Mouse (Mus musculus) ES-E14 (cell line): Measurements from ENCODE around the gene Cd200r3. TPM values are rescaled to one million over a fixed set of nuclear protein-coding genes. Genes with fewer than 3 reads are reported as not detected.

Source experiments
- DNase-seq: peaks from one replicate; pipeline ENCODE4 v3.0.0-alpha.2; 2013; ENCODE audit warnings: low read depth, low spot score
- H3K27ac ChIP-seq: 2 replicates; pipeline ENCODE4 v1.5.1; 2012; ENCODE audit warnings: low read depth, mild to moderate bottlenecking, low read length, moderate library complexity, mixed read lengths; ENCODE audit not compliant: poor library complexity, insufficient read depth, severe bottlenecking
- H3K36me3 ChIP-seq: 2 replicates; pipeline ENCODE4 v1.6.1; 2012; ENCODE audit warnings: mild to moderate bottlenecking, low read length, moderate library complexity, mixed read lengths; ENCODE audit not compliant: control insufficient read depth, poor library complexity, insufficient read depth, severe bottlenecking
- H3K4me1 ChIP-seq, 2 experiments: fragments of 150-350 bp in 1 of 2; sonication (generic) in 1 of 2; 2 replicates each; pipeline ENCODE4 v1.6.1; 2012; ENCODE audit warnings: low read length in 2 of 2, mild to moderate bottlenecking in 1 of 2, mixed read lengths in 1 of 2; ENCODE audit not compliant: control insufficient read depth in 2 of 2, insufficient read depth in 2 of 2, poor library complexity in 1 of 2
- H3K4me3 ChIP-seq, 2 experiments: fragments of 150-350 bp in 1 of 2; sonication (generic) in 1 of 2; 2 replicates each; pipeline ENCODE4 v1.5.1; 2012; ENCODE audit warnings: low read length in 2 of 2, low read depth in 1 of 2, mild to moderate bottlenecking in 1 of 2, mixed read lengths in 1 of 2; ENCODE audit not compliant: insufficient read depth in 1 of 2, poor library complexity in 1 of 2, severe bottlenecking in 1 of 2
- H3K9ac ChIP-seq: 2 replicates; pipeline ENCODE4 v1.6.1; 2012; ENCODE audit warnings: low read depth, mild to moderate bottlenecking, low read length, mixed read lengths; ENCODE audit not compliant: poor library complexity, insufficient read depth, severe bottlenecking
- H3K9me3 ChIP-seq: fragments of 150-350 bp; sonication (generic); 2 replicates; pipeline ENCODE4 v1.6.1; 2012; ENCODE audit warnings: low read depth, mild to moderate bottlenecking, low read length; ENCODE audit not compliant: control insufficient read depth, insufficient read depth
- CHD2 ChIP-seq: IDR thresholded peaks from 2 replicates; pipeline ENCODE4 v1.6.1; 2014; ENCODE audit warnings: mild to moderate bottlenecking, low read depth, low read length, inconsistent platforms
- HCFC1 ChIP-seq: IDR thresholded peaks from 2 replicates; pipeline ENCODE4 v1.6.1; 2012; ENCODE audit warnings: low read length, inconsistent platforms, borderline replicate concordance; ENCODE audit not compliant: insufficient read depth
- MAFK ChIP-seq: IDR thresholded peaks from 2 replicates; pipeline ENCODE4 v1.6.1; 2014; ENCODE audit warnings: mild to moderate bottlenecking, low read depth, low read length, inconsistent platforms; ENCODE audit not compliant: insufficient read depth
- ZC3H11A ChIP-seq: IDR thresholded peaks from 2 replicates; pipeline ENCODE4 v1.6.1; 2012; ENCODE audit warnings: low read depth, mild to moderate bottlenecking, inconsistent platforms, low read length, borderline replicate concordance
- ZNF384 ChIP-seq: IDR thresholded peaks from 2 replicates; pipeline ENCODE4 v1.6.1; 2012; ENCODE audit warnings: low read depth, low read length, inconsistent platforms
- in situ Hi-C, 2 experiments: fragments of 600-800 bp; cut with MboI; formaldehyde crosslinking; loops; one replicate each; pipeline ENCODE4 v1.15.1; 2025; ENCODE audit warnings: low sequenced_read_pairs in 2 of 2, inconsistent platforms in 1 of 2; ENCODE audit not compliant: unreplicated experiment in 2 of 2
- total RNA-seq: library from RNA; depleted of rRNA; stranded (reverse); fragments of 300-350 nt; gene quantifications from 2 replicates; pipeline ENCODE4 v1.2.3, GENCODE M21; 2012; rRNA removed

Gene Cd200r3
- total RNA-seq, result not detected in 2 replicates

DNA sequence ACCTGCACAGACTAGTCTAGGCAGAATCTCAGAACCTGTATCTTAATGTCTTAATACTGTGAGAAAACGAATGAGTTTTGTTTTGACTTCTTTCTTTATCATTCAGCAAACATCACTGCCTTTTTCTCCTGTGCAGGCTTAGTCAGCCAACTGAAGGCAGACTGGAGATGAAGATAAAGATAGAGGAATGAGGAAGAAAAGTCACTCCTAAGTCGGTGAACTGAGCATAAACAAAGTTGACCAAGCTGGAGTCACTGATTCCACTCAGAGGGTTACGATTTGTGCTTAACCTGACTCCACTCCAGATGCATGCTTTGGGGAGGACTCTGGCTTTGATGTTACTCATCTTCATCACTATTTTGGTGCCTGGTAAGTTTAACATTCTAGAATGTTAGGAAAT, at the start of gene Cd200r3:
Gene Cd200r3, plus strand, starts transcription at position 211 of the 400 bp plus-strand sequence.
- Histone ChIP-seq H3K9me3 (no peaks in the 10 kb centered on the region), H3K27ac (no peak within 1 kb of the TSS), H3K4me1 (no peaks in the 10 kb centered on the region), H3K9ac (no peak within 1 kb of the TSS), H3K4me3 (no peak within 1 kb of the TSS), H3K36me3 (no peaks in the 10 kb centered on the region)
- no peak for DNase-seq
- in situ Hi-C loops, result no loop called here
- no peak for TF ChIP-seq MAFK
- no peak for TF ChIP-seq ZNF384

DNA sequence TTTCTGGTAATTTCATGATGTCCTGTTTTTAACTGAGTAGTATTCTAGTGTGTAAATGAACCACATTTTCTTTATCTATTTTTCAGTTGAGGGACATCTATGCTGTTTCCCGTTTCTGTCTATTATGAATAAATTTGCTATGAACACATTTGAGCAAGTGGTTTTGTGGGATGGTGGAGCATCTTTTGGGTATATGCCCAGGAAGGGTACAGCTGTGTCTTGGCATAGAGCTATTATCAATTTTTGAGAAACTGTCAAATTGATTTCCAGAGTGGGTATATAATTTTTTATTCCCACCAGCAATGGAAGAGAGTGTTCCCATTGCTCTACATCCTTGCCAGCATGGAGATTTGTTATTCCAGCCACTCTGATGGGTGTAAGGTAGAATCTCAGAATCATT, 11.5 kb upstream of the Cd200r3 start:
- Histone ChIP-seq H3K4me1 (no peaks in the 10 kb centered on the region), H3K9me3 (no peaks in the 10 kb centered on the region), H3K27ac (no peak overlapping the region), H3K4me3 (no peak overlapping the region), H3K36me3 (no peaks in the 10 kb centered on the region), H3K9ac (no peak overlapping the region)
- in situ Hi-C loops, result no loop called here
- no peak for DNase-seq
- TF ChIP-seq MAFK, result no peak
- TF ChIP-seq ZC3H11A, result no peak
- TF ChIP-seq ZNF384, result no peak
- TF ChIP-seq CHD2, result no peak

GRCm38 (mm10) chr16:44951360-44952114, 8.1 kb downstream of the Cd200r3 start:
- Histone ChIP-seq H3K36me3 (no peaks in the 10 kb centered on the region), H3K4me1 (no peaks in the 10 kb centered on the region), H3K9ac (no peak overlapping the region), H3K27ac (no peak overlapping the region), H3K4me3 (no peak overlapping the region), H3K9me3 (no peaks in the 10 kb centered on the region)
- TF ChIP-seq HCFC1, result no peak
- TF ChIP-seq CHD2, result no peak
- no peak for TF ChIP-seq ZNF384
- no peak for TF ChIP-seq ZC3H11A
- no peak for TF ChIP-seq MAFK
- in situ Hi-C loops, result no loop called here
- DNase-seq, result no peak

GRCm38 (mm10) chr16:44962296-44962695, 18.8 kb downstream of the Cd200r3 start:
- no peak overlapping the region for H3K27ac ChIP-seq
- H3K9me3 ChIP-seq, result no peaks in the 10 kb centered on the region
- in situ Hi-C loops, result no loop called here
- no peak overlapping the region for H3K9ac ChIP-seq
- TF ChIP-seq HCFC1 (no peak), ZC3H11A (no peak), ZNF384 (no peak)
- no peaks in the 10 kb centered on the region for H3K4me1 ChIP-seq
- no peak for DNase-seq
- H3K36me3 ChIP-seq, result no peaks in the 10 kb centered on the region
- no peak overlapping the region for H3K4me3 ChIP-seq

GRCm38 (mm10) chr16:44962777-44963176, 19.3 kb downstream of the Cd200r3 start:
- Histone ChIP-seq H3K9ac (no peak overlapping the region), H3K27ac (no peak overlapping the region), H3K4me1 (no peaks in the 10 kb centered on the region), H3K36me3 (no peaks in the 10 kb centered on the region), H3K4me3 (no peak overlapping the region), H3K9me3 (no peaks in the 10 kb centered on the region)
- in situ Hi-C loops, result no loop called here
- TF ChIP-seq MAFK, result no peak
- TF ChIP-seq CHD2, result no peak
- no peak for TF ChIP-seq HCFC1
- TF ChIP-seq ZNF384, result no peak
- no peak for TF ChIP-seq ZC3H11A
- no peak for DNase-seq
